Mouse (Mus musculus) cortical plate, adult 2 months (tissue): ENCODE measurements around the gene Tmprss12. TPM values are rescaled to one million over a fixed set of nuclear protein-coding genes. Genes with fewer than 3 reads are reported as not detected.
"Not testable (repeated sequence)": the region's sequence is repeated elsewhere in the genome, so short reads cannot be mapped to it uniquely, and the experiment has no call there.

Experiments used
- H3K27ac ChIP-seq: fragments of 200-500 bp; 2 replicates; pipeline ENCODE4 v1.5.1; 2012; ENCODE audit warnings: low read length, control low read depth, inconsistent platforms; ENCODE audit not compliant: insufficient read depth
- H3K4me1 ChIP-seq: fragments of 200-500 bp; 2 replicates; pipeline ENCODE4 v1.6.1; 2011; ENCODE audit warnings: low read length; ENCODE audit not compliant: control insufficient read depth, insufficient read depth
- H3K4me3 ChIP-seq: fragments of 200-500 bp; 2 replicates; pipeline ENCODE4 v1.5.1; 2011; ENCODE audit warnings: mild to moderate bottlenecking, low read length, control low read depth; ENCODE audit not compliant: insufficient read depth
- CTCF ChIP-seq: fragments of 200-500 bp; IDR thresholded peaks from 2 replicates; pipeline ENCODE4 v1.5.1; 2011; ENCODE audit warnings: mild to moderate bottlenecking, control low read depth, low read length; ENCODE audit not compliant: insufficient read depth; ENCODE audit errors: extremely low read depth
- POLR2A ChIP-seq: fragments of 200-500 bp; IDR thresholded peaks from 2 replicates; pipeline ENCODE4 v1.6.1; 2011; ENCODE audit warnings: mild to moderate bottlenecking, low read length, control low read depth; ENCODE audit not compliant: insufficient read depth; ENCODE audit errors: extremely low read depth
- polyA plus RNA-seq: library from polyadenylated mRNA; depleted of rRNA; stranded (reverse); fragments of >200 nt; gene quantifications from 2 replicates; pipeline ENCODE4 v1.2.3, GENCODE M21; 2012

Gene Tmprss12
- polyA plus RNA-seq, 1 experiment, result not detected

DNA sequence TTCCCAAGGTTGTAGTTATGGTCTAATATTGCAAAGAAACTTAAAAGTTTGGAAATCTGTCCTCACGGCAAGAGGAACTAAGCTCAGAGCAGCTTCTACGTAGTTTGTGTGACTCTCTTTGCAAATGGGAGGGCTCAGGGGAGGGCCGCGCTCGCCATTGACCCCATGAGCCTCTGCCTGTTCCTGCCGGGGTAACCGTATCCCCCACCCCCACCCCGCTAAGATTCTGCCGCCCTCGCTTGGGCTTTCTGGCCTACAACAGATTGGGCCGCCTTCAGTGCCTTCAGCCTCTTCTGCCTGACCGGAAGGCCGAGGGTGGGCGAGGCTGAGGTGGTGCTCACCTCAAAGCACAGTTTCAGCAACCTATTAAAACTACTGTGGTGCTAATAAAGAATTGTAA lies 9.2 kb upstream of the Tmprss12 start:
- TF ChIP-seq POLR2A (no peak), CTCF (no peak)
- no peak overlapping the region for H3K4me3 ChIP-seq
- no peak overlapping the region for H3K27ac ChIP-seq
- H3K4me1 ChIP-seq, result no peaks in the 10 kb centered on the region

DNA sequence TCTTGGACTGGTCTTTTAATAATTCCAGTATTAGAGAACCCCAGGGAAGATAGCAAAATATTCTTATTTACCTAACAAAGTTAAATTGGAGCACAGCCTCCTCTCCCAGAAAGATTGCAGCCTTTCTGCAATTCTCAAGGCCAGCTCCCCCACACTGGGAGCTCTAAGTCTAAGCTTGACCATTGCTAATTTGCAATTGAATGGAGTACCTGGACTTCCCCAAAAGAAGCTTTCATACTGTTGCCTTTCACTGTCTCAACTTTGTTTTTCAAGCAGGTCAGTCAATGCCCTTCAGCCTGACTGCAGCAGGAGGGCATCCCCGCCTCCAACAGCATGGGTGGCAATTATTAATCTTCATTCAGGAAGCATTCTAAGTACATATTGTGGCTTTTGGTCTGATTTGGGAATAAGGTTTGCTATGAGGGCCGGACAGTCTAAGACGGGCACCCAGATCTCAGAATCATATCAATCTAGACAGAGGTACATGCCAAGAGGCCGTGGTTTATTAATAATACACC lies 6.8 kb upstream of the Tmprss12 start:
- H3K4me1 ChIP-seq, H3K27ac ChIP-seq, H3K4me3 ChIP-seq: not testable (repeated sequence)

DNA sequence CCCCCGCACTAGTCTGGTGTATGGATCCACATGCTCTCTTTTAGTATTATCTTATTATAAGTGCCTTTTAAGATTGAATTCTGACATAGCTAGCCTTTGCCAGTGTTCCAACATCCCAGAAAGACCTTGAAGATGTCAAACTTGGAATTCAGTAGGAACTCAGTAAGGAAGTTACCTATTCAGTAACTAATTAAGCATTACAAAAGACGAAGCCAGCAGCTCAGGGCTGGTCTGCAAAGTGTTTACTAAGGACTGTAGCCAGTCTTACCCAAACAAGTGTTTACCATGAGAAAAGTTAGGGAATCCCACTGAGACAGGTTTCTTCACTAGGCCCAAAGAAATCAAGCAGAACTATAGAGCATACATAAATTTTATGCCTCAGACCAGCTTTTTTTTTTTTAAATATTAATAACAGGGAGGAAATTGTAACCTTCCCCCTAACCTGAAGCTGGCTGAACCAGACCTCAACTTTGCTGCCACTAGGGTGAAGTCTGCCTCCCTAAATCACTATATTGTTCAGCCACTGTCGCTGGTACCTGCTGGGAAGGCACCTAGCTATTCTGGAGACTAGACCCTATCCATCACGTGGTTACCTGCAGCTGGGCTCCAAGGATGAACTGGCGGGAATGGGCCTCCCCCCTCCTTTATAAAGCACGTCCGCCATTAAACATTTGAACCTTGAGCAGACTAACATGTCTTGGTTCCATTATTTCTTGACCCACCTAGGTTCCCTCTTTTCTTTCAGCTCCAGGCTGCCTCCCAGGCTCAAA lies 5.7 kb upstream of the Tmprss12 start:
- H3K4me1 ChIP-seq, result no peaks in the 10 kb centered on the region
- H3K27ac ChIP-seq, result no peak overlapping the region
- H3K4me3 ChIP-seq, result no peak overlapping the region
- TF ChIP-seq CTCF (no peak), POLR2A (no peak)

DNA sequence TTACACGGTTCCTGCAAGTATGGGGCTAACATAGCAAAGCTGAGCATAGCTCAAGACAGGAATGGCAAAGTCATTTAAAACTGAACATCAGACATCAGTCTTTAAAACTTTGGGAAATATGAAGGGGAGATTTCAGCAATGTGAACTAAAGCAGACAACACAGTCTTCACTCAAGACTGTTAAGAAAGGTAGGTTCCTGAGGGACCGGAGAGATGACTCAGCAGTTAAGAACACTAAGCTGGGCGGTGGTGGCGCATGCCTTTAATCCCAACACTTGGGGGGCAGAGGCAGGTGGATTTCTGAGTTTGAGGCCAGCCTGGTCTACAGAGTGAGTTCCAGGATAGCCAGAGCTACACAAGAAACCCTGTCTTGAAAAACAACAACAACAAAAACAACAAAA lies 4.2 kb upstream of the Tmprss12 start:
- Histone ChIP-seq H3K4me3 (no peak overlapping the region), H3K27ac (no peak overlapping the region), H3K4me1 (no peaks in the 10 kb centered on the region)
- TF ChIP-seq POLR2A (no peak), CTCF (no peak)

DNA sequence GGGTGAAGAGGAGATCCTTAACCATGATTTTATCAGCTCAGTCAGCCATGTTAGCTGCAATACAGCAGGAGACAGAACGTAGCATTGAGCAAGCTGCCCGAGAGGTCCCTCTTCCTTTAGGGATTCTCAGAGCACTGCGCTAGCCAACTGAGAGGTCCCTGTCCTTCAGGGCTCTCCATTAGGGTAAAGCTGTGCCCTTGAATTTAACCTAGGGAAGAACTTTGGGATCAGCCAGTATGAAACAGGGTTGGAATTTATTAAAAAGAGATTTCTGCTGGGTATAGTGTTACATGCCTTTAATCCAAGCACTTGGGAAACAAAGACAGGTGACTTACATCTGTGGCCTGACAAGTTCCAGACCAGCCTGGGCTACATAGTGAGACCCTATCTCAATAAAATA lies 3.1 kb upstream of the Tmprss12 start:
- TF ChIP-seq POLR2A (no peak), CTCF (no peak)
- H3K27ac ChIP-seq, result no peak overlapping the region
- no peaks in the 10 kb centered on the region for H3K4me1 ChIP-seq
- H3K4me3 ChIP-seq, result no peak overlapping the region

DNA sequence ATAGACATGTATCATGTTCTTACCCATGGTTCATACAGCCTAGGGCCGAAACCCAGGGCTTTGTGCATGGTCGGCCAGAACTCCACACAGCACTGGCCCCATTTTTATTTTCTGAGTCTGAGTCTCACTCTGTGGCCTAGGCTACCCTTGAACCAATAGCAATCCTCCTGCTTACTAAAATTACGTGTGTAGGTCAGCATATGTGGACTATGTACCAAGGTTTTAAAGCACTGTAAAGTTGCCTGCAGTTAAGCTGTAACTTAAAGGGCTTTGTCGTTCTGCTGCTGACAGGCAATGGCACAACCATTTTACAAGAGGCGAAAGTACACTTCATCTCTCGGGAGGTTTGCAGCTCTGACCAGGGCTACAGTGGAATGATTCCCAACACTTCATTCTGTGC lies 8.3 kb downstream of the Tmprss12 start:
- no peak overlapping the region for H3K4me3 ChIP-seq
- TF ChIP-seq CTCF, result no peak
- no peak for TF ChIP-seq POLR2A
- H3K4me1 ChIP-seq, result no peaks in the 10 kb centered on the region
- H3K27ac ChIP-seq, result no peak overlapping the region

DNA sequence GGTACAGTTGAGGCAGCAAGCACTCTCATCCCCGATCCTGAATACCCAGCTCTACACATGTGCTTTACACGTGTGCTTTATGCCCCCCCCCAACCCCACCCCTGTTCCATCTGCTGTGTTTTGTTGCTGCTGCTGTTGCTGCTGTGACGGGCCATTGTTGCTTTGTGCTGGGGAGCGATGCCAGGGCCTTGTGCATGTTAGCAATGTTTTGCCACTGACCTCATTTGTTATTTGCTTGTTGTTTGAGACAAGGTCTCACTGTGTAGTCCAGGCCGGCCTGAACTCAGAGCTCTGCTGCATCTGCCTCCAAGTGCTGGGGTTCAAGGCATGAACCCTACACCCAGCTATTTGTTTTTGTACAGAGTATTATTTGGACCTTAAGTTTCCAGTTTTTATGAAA lies 10.2 kb downstream of the Tmprss12 start:
- Histone ChIP-seq H3K27ac (peak overlapping the region; percentile 22; the same call in 1 of the 2 replicates), H3K4me3 (no peak overlapping the region), H3K4me1 (no peaks in the 10 kb centered on the region)
- TF ChIP-seq CTCF, result no peak
- TF ChIP-seq POLR2A, result no peak

DNA sequence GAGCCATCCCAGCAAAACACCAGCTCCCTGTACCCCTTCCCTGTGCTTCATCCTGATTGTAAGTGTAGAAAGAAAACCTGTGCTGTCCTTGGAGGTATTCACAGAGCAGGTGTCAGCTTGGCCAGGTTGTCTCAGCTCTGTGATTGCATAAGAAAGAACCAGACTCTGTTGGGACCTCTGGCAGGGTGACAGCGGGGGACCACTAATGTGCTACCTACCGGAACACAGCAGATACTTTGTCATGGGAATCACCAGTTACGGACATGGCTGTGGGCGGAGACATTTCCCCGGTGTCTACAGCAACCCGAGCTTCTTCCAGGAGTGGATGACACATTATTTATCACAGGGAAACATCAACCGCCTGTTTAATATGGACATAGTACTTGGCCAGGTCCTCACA lies 11.7 kb downstream of the Tmprss12 start:
- H3K4me1 ChIP-seq, result no peaks in the 10 kb centered on the region
- no peak overlapping the region for H3K27ac ChIP-seq
- no peak overlapping the region for H3K4me3 ChIP-seq
- no peak for TF ChIP-seq POLR2A
- TF ChIP-seq CTCF, result no peak

DNA sequence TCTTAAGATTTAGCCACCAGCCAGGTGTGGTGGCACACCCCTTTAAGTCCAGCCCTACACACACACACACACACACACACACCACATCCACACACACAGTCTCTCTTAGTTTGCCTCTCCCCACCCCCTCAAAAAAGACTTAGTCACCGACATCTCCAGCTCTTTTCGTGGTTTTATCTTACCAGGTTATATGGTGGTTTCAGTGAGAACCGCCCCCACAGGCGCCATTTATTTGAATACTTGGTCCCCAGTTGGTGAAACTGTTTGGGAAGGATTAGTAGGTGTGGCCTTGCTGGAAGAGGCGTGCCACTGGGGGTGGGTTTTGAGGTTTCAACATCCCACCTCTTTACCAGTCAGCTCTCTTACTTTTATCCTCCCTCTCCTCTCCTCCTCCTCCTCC lies 17.2 kb downstream of the Tmprss12 start:
- TF ChIP-seq CTCF, result no peak
- TF ChIP-seq POLR2A, result no peak
- H3K4me1 ChIP-seq, result no peaks in the 10 kb centered on the region
- H3K27ac ChIP-seq, result no peak overlapping the region
- no peak overlapping the region for H3K4me3 ChIP-seq

DNA sequence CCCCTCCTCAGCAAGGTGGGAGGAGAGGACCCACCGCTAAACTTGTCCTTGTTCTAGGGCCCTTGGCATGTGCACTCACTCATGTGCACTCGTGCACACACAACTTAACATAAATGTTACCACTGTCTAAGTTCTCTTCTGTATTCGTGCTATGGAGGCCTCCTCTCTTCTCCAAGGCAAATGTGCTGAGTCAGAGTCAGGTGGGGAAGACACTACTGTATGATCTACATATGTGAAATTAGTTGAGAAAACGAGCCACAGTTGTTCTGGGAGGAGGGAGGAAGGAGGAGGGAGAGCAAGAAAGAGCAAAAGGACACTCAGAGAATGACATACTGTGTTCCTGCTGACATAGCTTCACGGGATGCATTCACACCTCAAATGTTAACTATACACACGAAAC lies 19.9 kb downstream of the Tmprss12 start:
- no peaks in the 10 kb centered on the region for H3K4me1 ChIP-seq
- TF ChIP-seq POLR2A, result no peak
- no peak for TF ChIP-seq CTCF
- no peak overlapping the region for H3K27ac ChIP-seq
- no peak overlapping the region for H3K4me3 ChIP-seq

DNA sequence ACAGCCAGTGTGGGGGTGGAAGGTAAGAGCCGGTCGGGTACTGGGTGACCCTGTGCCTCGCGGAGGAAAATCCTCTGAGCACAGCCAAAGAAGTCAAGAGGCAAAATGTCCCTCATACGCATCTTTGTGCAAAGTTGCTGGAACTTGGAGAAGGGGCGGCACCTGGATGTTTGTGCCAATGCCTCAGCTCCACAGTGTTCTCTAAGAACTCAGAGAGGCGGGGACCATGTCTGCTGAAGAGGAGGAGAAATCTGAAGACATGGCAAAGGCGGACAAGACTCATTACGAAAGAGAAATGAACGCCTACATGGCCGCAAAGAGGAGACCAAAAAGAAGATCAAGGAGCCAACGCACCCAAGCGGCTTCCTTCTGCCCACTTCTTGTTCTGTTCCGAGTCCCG lies 20.9 kb downstream of the Tmprss12 start:
- H3K4me1 ChIP-seq, result peaks cover 1% of the 10 kb centered on the region; the same call in 1 of the 2 replicates
- H3K27ac ChIP-seq, result peak overlapping the region; percentile 75; the same call in 1 of the 2 replicates
- TF ChIP-seq CTCF (no peak), POLR2A (no peak)
- H3K4me3 ChIP-seq, result peak overlapping the region; percentile 26; the same call in 1 of the 2 replicates
